Mouse (Mus musculus) megakaryocyte, embryonic 14.5 days (primary cell): Measurements from ENCODE around the gene Pygb.

Experiments used
- FLI1 ChIP-seq: IDR thresholded peaks from 2 replicates; pipeline ENCODE4 v1.6.1; 2012; ENCODE audit warnings: low read length, inconsistent platforms, mixed read lengths
- GATA1 ChIP-seq: IDR thresholded peaks from 3 replicates; pipeline ENCODE4 v1.6.1; 2012; ENCODE audit warnings: mixed read lengths, low read length, inconsistent platforms, borderline replicate concordance

- TF ChIP-seq GATA1 = no peak
- no peak for TF ChIP-seq FLI1
These were observed 22.3 kb downstream of the Pygb start for GRCm38 (mm10) chr2:150808812-150809211.
